Mouse (Mus musculus) mesoderm, embryonic 11.5 days (tissue): ENCODE data around the gene 3110082I17Rik.
A peak's percentile ranks its signal among the peaks of the same experiment; 100 is the strongest.

Experiments
- DNase-seq: peaks from one replicate; pipeline ENCODE4 v3.0.0-alpha.2; 2012; ENCODE audit warnings: low read depth, low spot score

Gene 3110082I17Rik

GRCm38 (mm10) chr5:139460384-139461067 lies at the start of gene 3110082I17Rik:
3110082I17Rik (minus strand) TSS chr5:139460527.
- DNase-seq, result peak; percentile 99

GRCm38 (mm10) chr5:139506207-139506606 lies 45.9 kb upstream of the 3110082I17Rik start:
- no peak for DNase-seq

DNA sequence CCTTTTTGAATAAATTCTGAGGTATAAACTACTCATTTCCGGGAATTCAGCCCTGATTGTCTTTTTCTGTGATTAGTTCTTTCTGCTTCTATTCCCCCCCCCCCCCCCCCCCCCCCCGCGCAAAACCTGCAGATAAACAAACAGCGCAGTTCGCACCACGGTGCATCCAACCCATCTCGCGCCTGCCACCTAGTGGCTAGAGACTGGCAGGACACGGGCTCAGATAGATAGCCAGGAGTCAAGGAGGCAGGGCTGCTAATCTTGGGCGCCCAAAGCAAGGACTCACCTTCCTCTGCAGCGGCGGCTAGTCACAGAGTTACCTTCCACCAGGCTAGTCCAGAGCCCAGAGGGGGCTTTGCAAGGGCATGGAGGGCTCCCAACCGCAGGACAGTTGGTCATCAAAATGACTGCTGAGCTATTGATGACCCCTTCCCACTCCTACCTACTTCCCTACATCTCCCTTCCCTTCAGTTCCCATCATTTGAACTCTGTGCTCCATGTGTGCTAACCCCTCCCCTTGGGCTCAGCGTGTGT lies 44.8 kb upstream of the 3110082I17Rik start:
- DNase-seq, result peak; percentile 83

DNA sequence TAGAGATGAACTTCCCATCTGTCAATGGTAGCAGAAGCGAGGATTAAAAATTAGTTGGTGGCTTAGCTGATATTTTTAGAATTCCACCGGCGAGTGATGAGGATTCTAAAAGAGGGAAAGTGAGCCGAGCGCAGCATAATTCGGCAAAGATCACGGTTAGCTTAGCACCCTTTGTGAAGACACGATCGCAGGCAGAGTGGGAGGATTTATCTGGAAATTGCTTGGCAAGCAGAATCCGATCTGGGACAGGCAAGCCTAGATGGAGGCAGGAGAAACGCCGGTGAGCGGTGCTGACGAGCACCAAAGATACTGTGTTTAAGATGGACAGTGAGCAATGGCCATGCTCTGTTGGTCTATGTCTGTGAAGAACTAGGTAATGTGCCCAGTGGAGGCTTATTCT lies 42.0 kb upstream of the 3110082I17Rik start:
- no peak for DNase-seq

DNA sequence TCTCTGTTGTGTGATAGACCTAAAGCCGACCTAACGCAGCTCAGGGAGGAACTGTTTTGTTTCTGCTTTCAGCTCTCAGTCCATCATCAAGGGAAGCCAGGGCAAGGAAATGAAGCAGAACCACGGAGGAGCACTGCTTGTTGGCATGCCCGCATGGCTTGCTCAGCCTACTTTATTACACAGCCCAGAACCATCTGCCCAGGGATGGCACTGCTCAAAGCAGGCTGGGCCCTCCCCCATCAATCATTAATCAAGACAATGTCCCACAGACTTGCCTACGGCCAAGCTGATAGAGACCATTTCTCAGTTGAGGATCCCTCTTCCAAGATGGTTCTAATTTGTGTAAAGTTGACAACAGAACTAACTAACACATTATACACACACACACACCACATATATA lies 38.5 kb upstream of the 3110082I17Rik start:
- DNase-seq, result no peak

DNA sequence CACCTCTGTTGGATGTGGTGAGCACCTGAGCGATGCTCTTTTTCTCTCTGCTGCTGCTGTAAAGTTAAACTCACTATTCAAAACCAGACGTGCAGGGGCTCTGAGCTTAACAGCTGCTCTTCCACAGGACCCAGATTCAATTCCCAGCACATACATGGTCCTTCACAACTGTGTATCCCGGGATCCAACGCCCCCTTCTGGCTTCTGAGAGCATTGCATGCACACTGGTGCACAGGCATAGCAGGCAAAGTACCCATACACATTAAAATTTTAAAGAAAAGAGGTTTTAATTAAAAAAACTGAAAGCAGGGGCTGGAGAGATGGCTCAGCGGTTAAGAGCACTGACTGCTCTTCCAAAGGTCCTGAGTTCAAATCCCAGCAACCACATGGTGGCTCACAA lies 36.6 kb upstream of the 3110082I17Rik start:
- DNase-seq, result no peak

- peak; percentile 65 for DNase-seq
Observed at GRCm38 (mm10) chr5:139495019-139495669, 34.8 kb upstream of the 3110082I17Rik start.

DNA sequence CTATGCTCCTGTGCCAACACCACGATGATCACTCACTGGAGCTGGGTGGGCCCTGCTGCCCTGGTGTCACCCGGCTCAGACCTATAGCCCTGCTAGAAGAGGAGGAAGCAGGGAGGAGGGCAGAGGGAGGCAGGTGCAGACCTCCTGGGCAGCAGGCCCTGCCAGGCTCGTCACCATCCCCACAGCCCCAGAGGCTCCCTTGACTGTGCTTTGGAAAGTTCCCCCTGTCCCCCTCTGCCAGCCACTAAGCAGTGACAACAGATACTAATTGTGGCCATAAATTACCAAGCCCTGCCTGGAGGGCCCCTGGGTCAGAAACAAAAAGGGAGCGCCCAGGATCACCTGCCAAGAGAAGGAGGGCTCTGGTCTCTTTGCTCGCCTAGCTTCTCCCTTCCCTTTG lies 33.4 kb upstream of the 3110082I17Rik start:
- DNase-seq, result no peak

- DNase-seq, result peak; percentile 15
Observed at GRCm38 (mm10) chr5:139491348-139491747, 31.0 kb upstream of the 3110082I17Rik start.

DNA sequence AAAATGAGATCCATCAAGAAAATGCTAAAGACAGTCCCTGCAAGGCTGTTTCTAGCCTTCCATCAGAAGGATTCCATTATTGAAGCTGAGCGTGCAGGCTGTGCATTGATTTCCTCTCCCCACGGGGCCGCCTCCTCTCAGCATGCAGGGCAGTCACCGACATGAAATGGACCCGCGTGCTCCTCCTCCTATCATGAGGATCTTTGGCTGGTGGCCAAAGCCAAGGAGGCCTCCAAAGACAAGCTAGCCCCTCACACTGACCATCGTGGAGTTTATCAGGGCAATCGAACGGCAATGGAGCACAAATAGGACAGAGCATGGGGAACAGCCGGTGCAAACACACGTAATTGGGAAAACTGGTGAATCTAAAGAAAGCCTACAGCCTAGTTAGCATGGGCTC lies 29.8 kb upstream of the 3110082I17Rik start:
- DNase-seq, result no peak

- peak; percentile 99 for DNase-seq
Observed at GRCm38 (mm10) chr5:139484185-139484814, 24.0 kb upstream of the 3110082I17Rik start, which contains the start of gene Zfand2a. Zfand2a (minus strand) TSS chr5:139484549.

DNA sequence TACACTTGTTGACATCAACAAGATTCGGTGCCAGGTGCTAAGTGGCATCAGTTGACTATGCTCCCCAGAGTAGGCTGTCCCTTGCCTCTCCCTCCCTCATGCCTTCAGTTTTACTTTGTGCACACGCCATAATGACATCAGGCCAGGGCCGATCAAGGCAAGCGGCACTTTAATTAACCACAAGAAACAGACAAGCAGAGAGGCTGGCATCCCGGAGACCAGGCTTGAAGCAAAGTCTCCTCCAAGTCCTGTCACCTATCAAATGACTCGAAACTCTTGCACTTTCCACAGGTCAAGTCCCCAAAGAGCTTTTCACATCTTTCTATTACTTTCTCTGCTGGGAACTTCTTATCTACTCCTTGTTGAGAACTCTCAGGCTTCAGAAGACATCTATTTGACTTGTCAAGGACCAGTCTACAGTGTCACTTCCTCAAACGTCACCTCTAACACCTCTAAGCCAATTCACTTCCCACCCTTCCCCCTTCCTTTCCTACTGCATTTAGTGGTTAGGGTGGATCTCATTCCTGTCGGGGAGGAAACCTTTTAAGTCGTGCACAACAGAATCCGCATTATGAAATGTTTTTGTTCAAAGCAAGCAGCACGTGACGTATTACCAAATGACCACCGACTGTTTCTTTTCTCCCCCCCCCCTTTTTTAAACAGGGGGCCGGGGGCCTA lies 23.0 kb upstream of the 3110082I17Rik start:
- DNase-seq, result no peak

DNA sequence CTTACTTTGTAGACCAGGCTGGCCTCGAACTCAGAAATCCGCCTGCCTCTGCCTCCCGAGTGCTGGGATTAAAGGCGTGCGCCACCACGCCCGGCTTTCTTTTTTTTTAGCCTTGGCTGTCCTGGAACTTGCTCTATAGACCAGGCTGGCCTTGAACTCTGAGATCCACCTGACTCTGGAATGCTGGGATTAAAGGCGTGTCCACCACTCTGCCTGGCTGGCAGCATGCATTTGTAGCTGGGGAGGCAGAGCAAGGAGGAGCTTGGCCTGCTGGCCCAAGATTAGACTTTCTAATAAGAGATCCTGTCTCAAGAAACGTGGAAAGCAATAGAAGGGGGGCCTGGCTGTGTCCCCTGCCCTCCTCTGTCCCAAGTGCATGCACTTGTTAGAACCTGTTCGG lies 20.1 kb upstream of the 3110082I17Rik start:
- DNase-seq, result no peak

DNA sequence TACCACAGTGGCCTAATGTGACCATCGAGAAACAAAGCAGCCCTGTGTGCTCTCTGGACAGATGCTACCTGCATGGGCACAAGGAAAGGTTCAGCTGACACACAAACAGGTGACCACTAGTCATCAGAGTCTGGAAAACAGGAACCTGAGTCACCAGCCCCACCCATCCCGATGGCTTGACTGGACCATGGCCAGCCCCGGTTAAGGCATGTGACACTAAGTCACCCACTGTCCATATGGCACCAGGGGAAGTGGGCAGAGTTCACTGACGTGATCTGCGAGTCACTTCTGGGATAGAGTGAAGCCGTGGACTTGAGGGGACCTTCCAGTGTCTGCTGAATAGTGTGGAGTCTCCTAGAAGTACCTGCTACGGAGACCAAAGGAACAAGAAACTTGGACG lies 18.8 kb upstream of the 3110082I17Rik start:
- no peak for DNase-seq

DNA sequence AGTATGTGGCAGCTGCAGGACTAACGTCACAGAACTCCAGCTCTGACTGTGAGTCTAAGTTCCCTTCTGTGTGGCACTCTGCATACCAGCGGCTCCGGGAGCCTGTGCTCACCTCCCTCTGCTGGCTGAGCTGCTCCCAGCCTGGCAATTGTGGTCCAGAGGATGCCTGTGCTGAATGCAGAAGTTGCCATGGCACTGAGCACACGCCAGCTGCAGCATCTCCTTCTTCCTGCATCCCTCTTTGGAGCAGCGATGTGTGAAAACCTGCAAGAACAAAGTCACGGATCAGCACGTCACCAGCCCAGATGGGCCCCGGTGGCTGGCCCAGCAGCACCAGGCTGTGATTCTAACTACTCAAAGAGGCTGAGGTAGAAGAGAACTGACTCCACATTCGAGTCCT lies 14.4 kb upstream of the 3110082I17Rik start:
- no peak for DNase-seq

GRCm38 (mm10) chr5:139467998-139468397 lies 7.7 kb upstream of the 3110082I17Rik start:
- DNase-seq, result no peak

GRCm38 (mm10) chr5:139466801-139467200 lies 6.5 kb upstream of the 3110082I17Rik start:
- DNase-seq, result no peak

GRCm38 (mm10) chr5:139466373-139466772 lies 6.0 kb upstream of the 3110082I17Rik start:
- DNase-seq, result no peak

- DNase-seq, result no peak
Observed at GRCm38 (mm10) chr5:139464874-139465273, 4.5 kb upstream of the 3110082I17Rik start.

- DNase-seq, result no peak
Observed at GRCm38 (mm10) chr5:139459938-139460337, 389 bp downstream of the 3110082I17Rik start.

GRCm38 (mm10) chr5:139457241-139457640 lies 3.1 kb downstream of the 3110082I17Rik start:
- DNase-seq, result no peak

DNA sequence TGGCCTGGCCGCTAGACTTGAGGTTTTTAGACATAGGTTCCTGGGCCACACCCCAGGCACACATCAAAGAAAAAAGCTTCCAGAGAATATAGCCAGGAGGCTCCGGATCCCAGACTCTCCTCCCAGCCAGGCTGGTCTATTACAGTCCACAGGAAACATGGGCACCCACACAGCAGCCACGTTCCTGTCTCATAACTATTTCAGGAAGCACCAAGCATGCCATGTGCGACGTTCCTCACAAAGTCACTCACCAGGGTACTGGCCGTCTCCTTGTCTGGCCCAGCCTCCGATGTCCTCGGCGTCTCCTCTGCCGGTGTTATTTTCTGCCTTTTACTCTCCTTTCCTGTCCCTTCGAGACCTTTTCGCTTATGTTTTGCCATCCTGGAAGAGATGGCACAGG lies 5.2 kb downstream of the 3110082I17Rik start:
- no peak for DNase-seq
